18 mouse cellular contexts compared by ENCODE assay signal in the genomic region with DNA sequence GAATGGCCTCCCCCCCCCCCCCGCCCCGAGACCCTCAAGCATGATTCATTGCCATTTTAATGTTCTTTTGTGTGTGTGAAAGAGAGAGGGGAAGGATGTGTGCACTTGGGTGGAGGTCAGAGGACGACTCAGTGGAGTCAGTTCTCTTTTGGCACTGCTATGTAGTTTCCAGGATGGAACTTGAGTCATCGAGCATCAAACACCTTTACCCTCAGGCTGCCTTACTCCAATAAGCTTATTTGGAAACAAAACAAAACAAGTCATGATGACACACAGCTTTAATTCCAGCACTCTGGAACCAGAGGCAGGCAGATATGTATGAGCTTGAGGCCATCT.
DNase-seq lines count a peak whose midpoint lies in the region; ATAC-seq lines count a peak whose summit lies in the region.
"Had no signal": no experiment of that assay in that cellular context is flagged by ENCODE, and none has a peak within 500 bp of the region (broad histone marks: within the 10 kb centered on the region; RNA-seq: fewer than 3 reads in every experiment).

No protein-coding gene starts in this region.

- peak; percentile 60 for ATAC-seq in kidney, embryonic 16.5 days (ENCODE audit: low FRiP score, low TSS enrichment)
- no peak for ATAC-seq in CD4-positive, CD25-positive, alpha-beta regulatory T cell, adult 4 months
- ATAC-seq: hindbrain, embryonic 16.5 days; intestine, postnatal 0 days; midbrain, embryonic 13.5 days had no signal

- no peaks in the 10 kb centered on the region for H3K9me3 ChIP-seq in heart, embryonic 10.5 days
- 0 out of 2 replicates have a peak, but pooled peaks cover 4% of the 10 kb centered on the region for H3K9me3 ChIP-seq in kidney, embryonic 16.5 days (ENCODE audit: low read length)
- H3K9me3 ChIP-seq: forebrain, embryonic 12.5 days had no signal

- DNase-seq in heart, adult 8-10 months (ENCODE audit: low spot score), result peak; percentile 34
- no peak for DNase-seq in heart, embryonic 10.5 days (ENCODE audit: low spot score)
- DNase-seq in 3T3-L1 (ENCODE audit: low read depth, low spot score), result peak; percentile 78
- DNase-seq in heart, adult 9 months (ENCODE audit: low spot score in 2 of 2), result peak; percentile 48 to 62
- DNase-seq in urinary bladder, postnatal 4 days (ENCODE audit: low spot score in 2 of 2), result no peak
- DNase-seq in thymus, postnatal 36 days, result no peak
- DNase-seq: cerebellum, adult 11 months; cerebellum, postnatal 14 days; right cerebral cortex, postnatal 14 days; thymus, postnatal 14 days had no signal

- H3K4me1 ChIP-seq in heart, embryonic 10.5 days, result peaks cover 4% of the 10 kb centered on the region; the same call in 1 of the 2 replicates
- peaks cover 2% of the 10 kb centered on the region for H3K4me1 ChIP-seq in kidney, embryonic 16.5 days (ENCODE audit: insufficient read depth, low read length)
- H3K4me1 ChIP-seq: midbrain, embryonic 13.5 days had no signal

- no peak overlapping the region for H3K4me2 ChIP-seq in kidney, embryonic 16.5 days (replicated peaks; ENCODE audit: low read depth, low read length)
- H3K4me2 ChIP-seq: forebrain, embryonic 12.5 days; midbrain, embryonic 13.5 days had no signal

- H3K9ac ChIP-seq in kidney, embryonic 16.5 days (replicated peaks; ENCODE audit: low read length), result no peak overlapping the region
- H3K9ac ChIP-seq: forebrain, embryonic 12.5 days; midbrain, embryonic 13.5 days had no signal

- WGBS in heart, embryonic 10.5 days, result 65% methylated on average over 4 of the region's 4 CpGs
- 51% methylated on average over 4 of the region's 4 CpGs for WGBS in kidney, embryonic 16.5 days

- H3K27me3 ChIP-seq in heart, embryonic 10.5 days (ENCODE audit: insufficient read depth, poor library complexity, severe bottlenecking), result no peaks in the 10 kb centered on the region
- H3K27me3 ChIP-seq in kidney, embryonic 16.5 days (ENCODE audit: insufficient read depth, low read length), result no peaks in the 10 kb centered on the region
- H3K27me3 ChIP-seq: forebrain, embryonic 12.5 days; midbrain, embryonic 13.5 days had no signal

- H3K27ac ChIP-seq in heart, embryonic 10.5 days, result no peak overlapping the region
- no peak overlapping the region for H3K27ac ChIP-seq in kidney, embryonic 16.5 days (ENCODE audit: low read length)
- H3K27ac ChIP-seq: forebrain, embryonic 12.5 days; midbrain, embryonic 13.5 days; stomach, postnatal 0 days had no signal

- no peak overlapping the region for H3K4me3 ChIP-seq in heart, embryonic 10.5 days
- H3K4me3 ChIP-seq in kidney, embryonic 16.5 days (ENCODE audit: low read length), result no peak overlapping the region
- H3K4me3 ChIP-seq: forebrain, embryonic 12.5 days; midbrain, embryonic 13.5 days had no signal

- H3K36me3 ChIP-seq in heart, embryonic 10.5 days, result no peaks in the 10 kb centered on the region
- no peaks in the 10 kb centered on the region for H3K36me3 ChIP-seq in kidney, embryonic 16.5 days (ENCODE audit: insufficient read depth, low read length)
- H3K36me3 ChIP-seq: forebrain, embryonic 12.5 days; G1E; midbrain, embryonic 13.5 days had no signal

Comparison
In these comparisons a context has a peak if more than half of its experiments do, and no peak if none do; other contexts are left out.
1. DNase-seq: peak in heart, adult 8-10 months (single experiment), 3T3-L1 (single experiment) and heart, adult 9 months (2 of 2); none in heart, embryonic 10.5 days (single experiment), urinary bladder, postnatal 4 days (0 of 2) and thymus, postnatal 36 days (0 of 2).